Mouse (Mus musculus) activated CD4-positive, CD25-positive, alpha-beta regulatory T cell (primary cell): ENCODE results near the gene Olfr108. TPM values are rescaled to one million over a fixed set of nuclear protein-coding genes. Genes with fewer than 3 reads are reported as not detected.

Source experiments
- polyA plus RNA-seq, 2 experiments: library from polyadenylated mRNA; unstranded; fragments of 100-300 nt; shearing (Covaris generic); gene quantifications; one replicate each; pipeline ENCODE4 v1.2.1; 2017

Olfr108 gene
- not detected for polyA plus RNA-seq

GRCm38 (mm10) chr17:37445180-37445579 is at the start of gene Olfr108:
Gene Olfr108, plus strand, starts transcription at chr17:37445480.

DNA sequence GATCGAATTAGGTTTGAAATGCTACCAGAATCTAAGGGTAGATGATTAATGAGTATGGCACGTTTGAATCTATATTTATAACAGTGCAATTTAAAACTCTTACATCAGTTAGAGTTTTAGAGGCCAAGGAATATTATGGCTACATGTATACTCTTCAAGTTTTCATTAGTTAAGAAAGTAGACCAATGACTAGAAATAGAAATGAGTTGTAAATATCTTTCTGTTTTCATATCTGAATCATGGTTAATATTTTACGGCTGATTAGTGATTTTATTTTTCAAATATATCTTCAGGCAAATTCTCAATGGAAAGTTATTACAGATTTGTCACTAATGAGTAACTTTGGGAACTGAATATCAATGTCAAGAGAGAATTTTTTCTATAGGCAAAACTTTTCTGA is 46.4 kb upstream of the Olfr108 start, which contains the start of gene Olfr107:
Gene Olfr107 (plus strand): TSS at position 301 of the 400 bp plus-strand sequence.

GRCm38 (mm10) chr17:37458616-37459015 is 13.3 kb downstream of the Olfr108 start, which contains the start of gene Olfr109:
Gene Olfr109, plus strand, starts transcription at chr17:37458916.

DNA sequence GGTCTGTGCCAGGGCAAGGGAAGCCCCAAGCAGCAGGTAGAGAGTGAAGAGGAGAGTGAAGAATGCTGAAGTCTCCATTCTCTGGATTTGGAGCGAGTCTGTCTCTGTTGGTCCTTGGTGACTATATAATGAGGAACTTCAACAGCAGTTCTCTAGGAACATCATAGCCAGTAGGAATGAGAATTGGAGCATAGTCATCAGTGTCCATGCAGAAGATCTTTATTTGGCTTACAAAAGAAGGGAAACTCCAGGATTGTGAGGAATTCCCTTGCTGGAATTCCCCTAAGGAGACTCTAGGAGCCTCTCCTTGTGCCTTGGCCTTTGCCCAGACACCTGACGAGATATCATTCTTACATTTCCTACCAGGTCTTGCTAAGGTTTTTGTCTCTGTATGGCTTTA is 38.2 kb downstream of the Olfr108 start, which contains the start of gene H2-M2:
Gene H2-M2 (minus strand): TSS at position 101 of the 400 bp plus-strand sequence.

GRCm38 (mm10) chr17:37491930-37492518 is 46.7 kb downstream of the Olfr108 start, which contains the start of gene Olfr110:
Gene Olfr110, plus strand, starts transcription at chr17:37492468.

Other genes with a start within 250 kb of the Olfr108 start
- gene Olfr94, start 244.5 kb upstream of the Olfr108 start, polyA plus RNA-seq = not detected
- not detected for gene Olfr95, start 232.4 kb upstream of the Olfr108 start, polyA plus RNA-seq
- not detected for gene Olfr96, start 225.3 kb upstream of the Olfr108 start, polyA plus RNA-seq
- gene Olfr97, start 208.2 kb upstream of the Olfr108 start, polyA plus RNA-seq = not detected
- gene Olfr98, start 181.7 kb upstream of the Olfr108 start, polyA plus RNA-seq = not detected
- 100 to 1,000 TPM; 112 to 128 TPM for gene H2-M3, start 175.3 kb upstream of the Olfr108 start, polyA plus RNA-seq
- 1 to 10 TPM; 2.3 to 3.6 TPM for gene Olfr99, start 162.0 kb upstream of the Olfr108 start, polyA plus RNA-seq
- under 1 TPM; 0.06 to 0.43 TPM for gene Olfr101, start 141.2 kb upstream of the Olfr108 start, polyA plus RNA-seq
- gene Olfr102, start 128.4 kb upstream of the Olfr108 start, polyA plus RNA-seq = under 1 TPM in 1 of 2 experiments, not detected in 1; 0.39 TPM
- not detected for gene Olfr103, start 105.8 kb upstream of the Olfr108 start, polyA plus RNA-seq
- gene Olfr104-ps, start 85.9 kb upstream of the Olfr108 start, polyA plus RNA-seq = not detected
- not detected for gene Olfr105-ps, start 66.4 kb upstream of the Olfr108 start, polyA plus RNA-seq
- gene Olfr106-ps, start 55.1 kb upstream of the Olfr108 start, polyA plus RNA-seq = not detected
- under 1 TPM; 0.04 to 0.09 TPM for gene Olfr107, start 46.3 kb upstream of the Olfr108 start, polyA plus RNA-seq
- under 1 TPM in 1 of 2 experiments, not detected in 1; 0.10 TPM for gene Olfr109, start 13.4 kb downstream of the Olfr108 start, polyA plus RNA-seq
- gene H2-M2, start 38.1 kb downstream of the Olfr108 start, polyA plus RNA-seq = 1 to 10 TPM in 1 of 2 experiments, under 1 TPM in 1; 0.37 to 2.2 TPM
- gene Olfr110, start 47.0 kb downstream of the Olfr108 start, polyA plus RNA-seq = not detected
- not detected for gene Olfr111, start 62.5 kb downstream of the Olfr108 start, polyA plus RNA-seq
- not detected for gene Olfr112, start 124.0 kb downstream of the Olfr108 start, polyA plus RNA-seq
- not detected for gene Olfr113, start 132.2 kb downstream of the Olfr108 start, polyA plus RNA-seq
- not detected for gene Olfr114, start 147.3 kb downstream of the Olfr108 start, polyA plus RNA-seq
- gene Olfr115, start 181.6 kb downstream of the Olfr108 start, polyA plus RNA-seq = not detected
- gene Olfr116, start 181.7 kb downstream of the Olfr108 start, polyA plus RNA-seq = not detected
- under 1 TPM in 1 of 2 experiments, not detected in 1; 0.09 TPM for gene Olfr117, start 218.3 kb downstream of the Olfr108 start, polyA plus RNA-seq
- gene Olfr118, start 221.5 kb downstream of the Olfr108 start, polyA plus RNA-seq = under 1 TPM in 1 of 2 experiments, not detected in 1; 0.08 TPM